Mouse (Mus musculus): ENCODE data around the gene Rabepk. TPM values are rescaled to one million over a fixed set of nuclear protein-coding genes. Genes with fewer than 3 reads are reported as not detected.
"Not testable (repeated sequence)": the region's sequence is repeated elsewhere in the genome, so short reads cannot be mapped to it uniquely, and the experiment has no call there.

Rabepk gene
- polyA plus RNA-seq, 1 experiment from 2014 or later, result 42.8 TPM

GRCm38 (mm10) chr2:34801516-34802482 is 2.1 kb upstream of the Rabepk start:
- H3K27ac ChIP-seq, result peak overlapping the region; percentile 91
- no peaks in the 10 kb centered on the region for H3K9me3 ChIP-seq (replicated peaks)
- H3K4me1 ChIP-seq, result peaks cover 30% of the 10 kb centered on the region
- no peaks in the 10 kb centered on the region for H3K27me3 ChIP-seq (ENCODE audit: low read depth, poor library complexity, severe bottlenecking)
- H3K36me3 ChIP-seq, result peaks cover 33% of the 10 kb centered on the region
- 5% methylated on average over 39 of the region's 39 CpGs for WGBS
- DNase-seq (ENCODE audit: low spot score), result peak; percentile 97
- H3K4me3 ChIP-seq, result peak overlapping the region; percentile 72

DNA sequence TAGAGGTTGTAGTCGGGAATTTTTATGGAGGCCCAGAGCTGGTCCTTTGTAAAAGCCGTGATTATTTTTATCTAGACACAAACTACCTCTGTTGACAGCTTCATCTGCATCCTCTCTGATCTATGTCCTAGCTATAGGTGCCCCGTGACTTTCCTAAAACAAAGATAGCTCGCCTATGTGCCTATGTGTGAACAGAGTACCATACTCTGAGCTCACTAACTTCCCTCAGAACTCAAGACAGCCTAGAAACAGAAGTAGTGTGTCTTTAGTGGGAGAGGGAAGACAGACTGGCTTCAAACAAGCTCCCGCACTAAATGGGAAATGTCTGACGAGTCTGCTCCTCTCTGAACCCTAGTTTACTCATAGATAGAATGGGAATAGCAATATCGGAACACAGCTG is 659 bp upstream of the Rabepk start:
- peak overlapping the region; percentile 76 for H3K4me3 ChIP-seq
- H3K9me3 ChIP-seq (replicated peaks), result no peaks in the 10 kb centered on the region
- 77% methylated on average over 7 of the region's 7 CpGs for WGBS
- 0 out of 2 replicates have a peak overlapping the region, but pooled peaks have one; percentile 83 for H3K27ac ChIP-seq
- H3K27me3 ChIP-seq (ENCODE audit: low read depth, poor library complexity, severe bottlenecking), result no peaks in the 10 kb centered on the region
- H3K4me1 ChIP-seq, result peaks cover 28% of the 10 kb centered on the region
- no peak for DNase-seq (ENCODE audit: low spot score)
- peaks cover 32% of the 10 kb centered on the region for H3K36me3 ChIP-seq

DNA sequence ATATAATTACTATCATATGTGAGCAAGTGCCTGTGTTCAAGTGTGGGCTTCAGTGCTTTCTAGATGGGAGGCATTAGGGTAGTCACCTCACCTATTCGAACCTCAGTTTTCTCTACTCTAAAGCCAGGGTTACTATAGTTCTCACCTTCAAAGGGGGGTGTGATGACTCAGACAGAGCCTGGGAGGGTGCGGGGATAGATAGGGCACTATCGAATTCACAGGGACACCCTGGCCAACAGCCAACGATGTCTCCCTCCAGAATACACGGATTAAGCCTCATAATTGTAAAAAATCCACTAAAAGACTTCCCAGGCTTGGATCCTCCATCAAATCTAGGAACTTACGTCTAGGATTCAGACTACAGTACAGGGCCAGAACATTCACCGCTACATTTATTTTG is 4.3 kb downstream of the Rabepk start:
- Histone ChIP-seq H3K27ac (no peak overlapping the region), H3K27me3 (ENCODE audit: low read depth, poor library complexity, severe bottlenecking) (no peaks in the 10 kb centered on the region), H3K9me3 (replicated peaks) (no peaks in the 10 kb centered on the region), H3K4me1 (peaks cover 16% of the 10 kb centered on the region), H3K4me3 (no peak overlapping the region), H3K36me3 (peaks cover 41% of the 10 kb centered on the region)
- 91% methylated on average over 7 of the region's 7 CpGs for WGBS
- DNase-seq (ENCODE audit: low spot score), result no peak

DNA sequence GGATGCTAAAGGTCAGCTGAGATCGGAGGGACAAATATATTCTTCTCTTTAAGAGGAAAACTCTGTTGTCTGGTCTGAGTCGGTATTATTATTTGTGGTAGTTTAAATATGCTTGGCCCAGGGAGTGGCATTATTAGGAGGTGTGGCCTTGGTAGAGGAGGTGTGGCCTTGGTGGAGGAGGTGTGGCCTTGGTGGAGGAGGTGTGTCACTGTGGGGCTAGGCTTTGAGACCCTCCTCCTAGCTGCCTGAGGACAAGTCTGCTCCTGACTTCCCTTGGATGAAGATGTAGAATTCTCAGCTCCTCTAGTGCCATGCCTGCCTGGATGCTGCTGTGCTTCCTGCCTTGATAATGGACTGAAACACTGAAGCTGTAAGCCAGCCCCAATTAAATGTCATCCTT is 5.2 kb downstream of the Rabepk start:
- Histone ChIP-seq H3K4me1 (peaks cover 9% of the 10 kb centered on the region), H3K9me3 (replicated peaks) (no peaks in the 10 kb centered on the region), H3K4me3 (no peak overlapping the region), H3K36me3 (peaks cover 49% of the 10 kb centered on the region), H3K27me3 (ENCODE audit: low read depth, poor library complexity, severe bottlenecking) (no peaks in the 10 kb centered on the region), H3K27ac (no peak overlapping the region)
- WGBS, result 88% methylated on average over 2 of the region's 2 CpGs
- DNase-seq (ENCODE audit: low spot score), result no peak

DNA sequence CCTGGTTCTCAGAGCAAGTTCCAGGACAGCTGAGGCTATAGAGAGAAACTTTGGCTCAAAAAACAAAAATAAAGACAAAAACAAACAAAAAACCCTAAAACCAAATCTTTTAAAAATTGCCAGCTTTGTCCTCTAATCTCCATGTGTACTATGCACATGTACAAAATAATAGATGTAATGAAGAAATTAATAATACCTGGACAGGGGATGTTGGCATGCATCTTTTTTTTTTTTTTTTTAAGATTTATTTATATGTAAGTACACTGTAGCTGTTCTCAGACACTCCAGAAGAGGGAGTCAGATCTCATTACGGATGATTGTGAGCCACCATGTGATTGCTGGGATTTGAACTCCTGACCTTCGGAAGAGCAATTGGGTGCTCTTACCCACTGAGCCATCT is 7.2 kb downstream of the Rabepk start:
- 90% methylated on average over 2 of the region's 2 CpGs for WGBS
- not testable (repeated sequence) for H3K27me3 ChIP-seq (ENCODE audit: low read depth, poor library complexity, severe bottlenecking); H3K4me3 ChIP-seq; DNase-seq (ENCODE audit: low spot score); H3K27ac ChIP-seq; H3K4me1 ChIP-seq; H3K9me3 ChIP-seq (replicated peaks)
- peaks cover 66% of the 10 kb centered on the region for H3K36me3 ChIP-seq

DNA sequence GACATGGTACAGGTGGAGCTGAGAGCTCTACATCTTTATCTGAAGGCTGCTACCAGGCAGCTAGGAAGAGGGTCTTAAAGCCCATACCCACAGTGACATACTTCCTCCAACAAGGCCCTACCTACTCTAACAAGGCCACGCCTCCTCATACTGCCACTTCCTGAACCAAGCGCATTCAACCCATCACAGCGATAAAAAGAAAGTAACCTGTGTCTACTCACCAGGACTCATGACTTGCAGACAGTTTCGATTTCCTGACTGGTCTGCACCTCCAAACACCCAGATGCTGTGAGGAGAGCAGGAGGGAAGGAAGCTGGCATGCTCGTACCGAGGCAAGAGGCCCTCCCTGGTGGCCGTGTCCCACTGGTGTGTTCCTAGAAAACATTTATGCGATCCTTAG is 9.4 kb downstream of the Rabepk start:
- Histone ChIP-seq H3K36me3 (peaks cover 66% of the 10 kb centered on the region), H3K4me3 (no peak overlapping the region), H3K27ac (no peak overlapping the region), H3K27me3 (ENCODE audit: low read depth, poor library complexity, severe bottlenecking) (no peaks in the 10 kb centered on the region), H3K4me1 (no peaks in the 10 kb centered on the region), H3K9me3 (replicated peaks) (no peaks in the 10 kb centered on the region)
- 93% methylated on average over 8 of the region's 8 CpGs for WGBS
- no peak for DNase-seq (ENCODE audit: low spot score)

GRCm38 (mm10) chr2:34784085-34784484 is 15.6 kb downstream of the Rabepk start:
- Histone ChIP-seq H3K27me3 (ENCODE audit: low read depth, poor library complexity, severe bottlenecking) (no peaks in the 10 kb centered on the region), H3K36me3 (peaks cover 88% of the 10 kb centered on the region), H3K4me1 (no peaks in the 10 kb centered on the region), H3K27ac (no peak overlapping the region), H3K4me3 (no peak overlapping the region), H3K9me3 (replicated peaks) (no peaks in the 10 kb centered on the region)
- peak; percentile 58 for DNase-seq (ENCODE audit: low spot score)
- 74% methylated on average over 2 of the region's 2 CpGs for WGBS

DNA sequence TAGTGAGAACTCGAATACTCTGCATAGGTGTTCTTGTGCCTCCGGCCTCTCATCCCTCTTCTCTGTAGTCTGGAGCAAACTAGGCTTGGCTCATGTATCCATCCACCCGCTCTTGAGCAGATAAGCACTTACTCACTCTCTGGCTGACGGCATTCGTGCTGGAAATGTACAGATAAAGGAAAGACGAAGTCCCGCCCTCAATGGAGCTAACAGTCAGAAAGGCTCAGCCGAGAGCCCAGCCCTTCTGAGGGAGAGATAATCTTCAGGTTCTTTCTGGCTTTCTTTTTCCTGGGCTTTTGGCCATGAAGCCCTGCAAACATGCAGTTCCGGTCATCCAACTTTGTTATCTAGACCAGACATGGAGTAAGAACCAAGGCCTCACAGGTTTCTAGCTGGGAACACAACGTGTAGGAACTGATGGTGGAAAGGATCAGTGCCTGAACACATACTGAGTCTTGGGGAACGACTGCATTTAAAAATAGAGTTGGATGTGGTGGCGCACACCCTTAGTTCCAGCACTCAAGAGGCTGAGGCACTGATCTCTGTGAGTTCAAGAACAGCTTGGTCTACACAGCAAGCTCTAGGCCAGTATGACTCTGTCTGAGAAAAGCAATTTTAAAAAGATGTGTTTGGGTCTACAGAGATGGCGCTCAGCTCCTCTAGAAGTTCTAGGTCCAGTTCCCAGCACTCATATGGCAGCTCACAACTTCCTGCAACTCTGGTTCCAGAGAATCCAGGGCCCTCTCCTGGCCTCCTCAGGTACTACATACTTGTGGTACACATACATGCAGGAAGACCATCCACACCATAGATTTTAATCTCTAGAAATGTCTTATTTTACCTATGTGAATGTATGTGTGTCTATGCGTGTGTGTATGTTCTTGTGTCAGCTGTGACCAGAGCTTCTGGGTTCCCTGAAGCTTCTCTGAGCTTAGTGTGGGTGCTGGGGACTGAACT is 16.4 kb downstream of the Rabepk start:
- Histone ChIP-seq H3K9me3 (replicated peaks) (no peaks in the 10 kb centered on the region), H3K4me3 (no peak overlapping the region), H3K36me3 (peaks cover 88% of the 10 kb centered on the region), H3K27me3 (ENCODE audit: low read depth, poor library complexity, severe bottlenecking) (no peaks in the 10 kb centered on the region), H3K27ac (no peak overlapping the region), H3K4me1 (no peaks in the 10 kb centered on the region)
- no peak for DNase-seq (ENCODE audit: low spot score)
- WGBS, result 91% methylated on average over 14 of the region's 14 CpGs

DNA sequence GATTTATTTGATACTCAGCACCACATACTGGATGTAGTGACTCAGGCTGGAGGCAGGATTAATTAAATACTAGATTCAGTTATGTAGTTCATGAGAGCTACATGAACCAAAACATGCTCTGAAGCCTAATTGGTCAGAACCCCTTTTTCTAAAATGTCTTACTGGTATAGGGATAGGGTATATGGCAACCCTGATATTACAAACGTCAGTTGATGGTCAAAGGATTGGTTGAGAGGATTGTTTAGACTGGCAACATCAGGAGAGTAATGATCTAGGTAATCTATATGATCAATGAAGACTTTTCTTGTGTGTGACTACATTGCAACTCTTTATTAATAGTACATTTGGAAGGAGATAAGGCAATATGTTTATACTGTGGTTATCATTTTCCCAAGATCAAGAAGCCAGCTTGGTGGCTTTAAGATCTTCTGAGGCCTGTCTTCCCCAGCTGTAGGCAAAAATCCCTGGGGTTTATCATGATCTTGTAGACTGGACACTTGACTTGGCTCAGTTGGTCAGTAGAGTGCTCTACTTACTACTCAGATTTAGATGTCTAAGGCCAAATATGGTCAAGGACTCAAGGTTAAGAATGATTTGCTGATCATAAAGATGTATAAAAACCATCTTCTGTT is 22.4 kb downstream of the Rabepk start:
- Histone ChIP-seq H3K4me1 (peaks cover 31% of the 10 kb centered on the region), H3K4me3 (no peak overlapping the region), H3K36me3 (peaks cover 95% of the 10 kb centered on the region), H3K9me3 (replicated peaks) (no peaks in the 10 kb centered on the region), H3K27ac (no peak overlapping the region), H3K27me3 (ENCODE audit: low read depth, poor library complexity, severe bottlenecking) (no peaks in the 10 kb centered on the region)
- no peak for DNase-seq (ENCODE audit: low spot score)
- WGBS, result 62% methylated on average over 1 of the region's 1 CpGs

DNA sequence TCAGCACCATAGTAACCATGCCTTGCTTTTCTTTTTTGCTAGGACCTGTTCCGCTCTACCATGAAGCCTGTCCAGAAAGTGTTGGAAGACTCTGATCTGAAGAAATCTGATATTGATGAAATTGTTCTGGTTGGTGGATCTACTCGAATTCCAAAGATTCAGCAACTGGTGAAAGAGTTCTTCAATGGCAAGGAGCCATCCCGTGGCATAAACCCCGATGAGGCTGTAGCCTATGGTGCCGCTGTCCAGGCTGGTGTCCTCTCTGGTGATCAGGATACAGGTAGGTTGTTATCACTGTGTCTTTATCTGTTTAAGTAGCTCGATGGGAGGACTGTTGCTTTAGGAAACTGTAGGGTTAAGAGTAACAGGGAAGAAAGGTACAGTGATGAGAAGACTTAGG is 25.2 kb downstream of the Rabepk start:
- no peaks in the 10 kb centered on the region for H3K27me3 ChIP-seq (ENCODE audit: low read depth, poor library complexity, severe bottlenecking)
- peaks cover 38% of the 10 kb centered on the region for H3K4me1 ChIP-seq
- 93% methylated on average over 6 of the region's 6 CpGs for WGBS
- H3K27ac ChIP-seq, result no peak overlapping the region
- H3K9me3 ChIP-seq (replicated peaks), result no peaks in the 10 kb centered on the region
- H3K36me3 ChIP-seq, result peaks cover 74% of the 10 kb centered on the region
- DNase-seq (ENCODE audit: low spot score), result no peak
- H3K4me3 ChIP-seq, result peak overlapping the region; percentile 96

DNA sequence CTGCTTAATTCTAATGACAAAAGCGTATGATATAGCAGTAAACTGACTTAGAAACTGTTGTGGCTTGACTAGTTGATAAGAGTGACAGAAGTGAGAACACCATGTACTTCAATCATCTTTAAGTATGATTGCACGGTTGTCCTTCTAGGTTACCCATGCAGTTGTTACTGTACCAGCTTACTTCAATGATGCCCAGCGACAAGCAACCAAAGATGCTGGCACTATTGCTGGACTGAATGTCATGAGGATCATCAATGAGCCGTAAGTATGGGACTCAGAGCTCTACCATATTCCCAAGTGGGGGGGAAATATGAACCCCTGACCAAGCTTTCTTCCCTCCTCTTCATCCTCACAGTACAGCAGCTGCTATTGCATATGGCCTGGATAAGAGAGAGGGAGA is 26.0 kb downstream of the Rabepk start:
- H3K27ac ChIP-seq, result no peak overlapping the region
- H3K4me3 ChIP-seq, result peak overlapping the region; percentile 96
- peaks cover 38% of the 10 kb centered on the region for H3K4me1 ChIP-seq
- no peak for DNase-seq (ENCODE audit: low spot score)
- no peaks in the 10 kb centered on the region for H3K27me3 ChIP-seq (ENCODE audit: low read depth, poor library complexity, severe bottlenecking)
- H3K9me3 ChIP-seq (replicated peaks), result no peaks in the 10 kb centered on the region
- 90% methylated on average over 4 of the region's 4 CpGs for WGBS
- H3K36me3 ChIP-seq, result peaks cover 72% of the 10 kb centered on the region
